Mouse (Mus musculus): ENCODE data around the gene Eif3g.

Gene Eif3g

DNA sequence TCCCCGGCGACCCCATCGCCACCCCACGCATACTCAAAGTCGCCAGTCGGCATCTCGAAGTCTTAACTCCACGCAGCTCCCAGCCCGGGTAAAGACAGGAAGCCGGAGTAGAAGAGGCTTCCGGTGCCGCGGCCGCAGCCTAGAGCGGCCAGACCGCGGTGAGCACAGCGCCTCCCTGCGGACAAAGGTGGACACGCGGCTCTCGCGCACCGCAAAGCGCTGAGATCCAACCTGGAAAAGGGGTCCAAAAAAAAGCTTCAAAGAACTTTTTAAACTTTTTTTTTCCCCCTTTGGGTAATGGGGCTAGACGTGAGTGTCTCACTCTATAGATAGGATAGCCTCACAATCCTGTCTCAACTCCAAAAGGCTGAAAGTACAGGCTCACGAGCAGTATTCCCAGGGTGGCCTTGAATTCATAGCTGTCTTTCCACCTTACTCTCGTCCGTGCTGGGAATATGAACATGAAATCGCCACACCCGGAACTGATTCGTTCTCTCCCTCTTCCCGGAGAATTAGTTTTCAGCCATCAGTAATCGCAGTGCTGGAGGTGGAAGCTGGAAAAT is at the start of gene Eif3g:
Eif3g (minus strand) TSS at position 113 of the 563 bp plus-strand sequence.
- peak; percentile 87 to 91 for DNase-seq

GRCm38 (mm10) chr9:20946066-20946880 is 47.9 kb upstream of the Eif3g start:
- DNase-seq = no peak

DNA sequence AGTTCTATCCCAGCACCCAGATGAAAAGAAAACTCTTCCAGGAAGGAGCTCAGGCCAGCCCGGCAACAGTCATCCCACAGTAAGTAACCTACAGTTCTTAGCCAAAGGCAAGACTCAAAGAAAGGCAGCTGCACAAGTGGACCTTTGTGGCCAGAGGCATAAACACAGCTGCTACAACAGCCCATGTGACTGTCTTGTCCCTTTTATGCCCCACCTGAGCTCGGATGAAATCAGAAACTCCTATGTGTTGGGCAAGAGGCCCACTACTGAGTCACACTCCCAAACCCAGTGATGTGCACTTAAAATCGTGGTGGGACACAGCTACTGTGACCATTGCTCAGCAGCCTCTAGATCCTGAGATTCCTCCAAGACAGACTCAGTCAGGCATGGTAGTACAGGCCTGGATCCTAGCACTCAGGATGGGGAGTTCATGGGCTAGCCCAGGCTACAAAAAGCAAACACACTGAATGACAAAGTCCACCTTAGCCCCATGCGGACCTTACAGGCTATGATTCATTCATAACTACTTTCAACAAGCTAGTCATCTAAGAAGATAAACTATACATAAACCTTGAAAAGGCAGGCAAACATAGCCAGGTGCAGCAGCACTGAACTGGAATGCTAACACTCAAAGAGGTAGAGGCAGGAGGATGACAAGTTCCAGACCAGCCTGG is 46.4 kb upstream of the Eif3g start:
- no peak for DNase-seq

GRCm38 (mm10) chr9:20943911-20944310 is 45.5 kb upstream of the Eif3g start:
- no peak for DNase-seq

GRCm38 (mm10) chr9:20943396-20943795 is 45.0 kb upstream of the Eif3g start:
- no peak for DNase-seq

DNA sequence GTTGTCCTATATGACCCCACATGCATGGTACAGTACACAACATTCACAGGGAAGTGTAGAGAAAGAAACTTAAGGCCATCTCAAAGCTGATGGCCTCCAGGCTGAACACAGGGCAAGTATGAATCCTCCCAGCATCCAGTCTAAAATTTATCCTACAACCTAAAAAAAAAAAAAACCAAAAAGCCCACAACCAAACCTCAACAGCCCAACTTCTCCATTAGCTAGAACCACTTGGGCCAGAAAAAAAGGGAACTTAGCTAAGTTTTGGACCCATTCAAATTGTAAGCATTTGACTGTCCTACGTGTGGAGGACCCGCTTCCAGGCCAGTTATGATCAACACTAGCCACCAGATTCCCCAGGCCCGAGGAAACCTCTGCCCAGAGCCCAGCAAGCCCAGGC is 24.8 kb upstream of the Eif3g start:
- no peak for DNase-seq

GRCm38 (mm10) chr9:20916160-20916559 is 17.7 kb upstream of the Eif3g start:
- DNase-seq = peak; percentile 54 to 61

DNA sequence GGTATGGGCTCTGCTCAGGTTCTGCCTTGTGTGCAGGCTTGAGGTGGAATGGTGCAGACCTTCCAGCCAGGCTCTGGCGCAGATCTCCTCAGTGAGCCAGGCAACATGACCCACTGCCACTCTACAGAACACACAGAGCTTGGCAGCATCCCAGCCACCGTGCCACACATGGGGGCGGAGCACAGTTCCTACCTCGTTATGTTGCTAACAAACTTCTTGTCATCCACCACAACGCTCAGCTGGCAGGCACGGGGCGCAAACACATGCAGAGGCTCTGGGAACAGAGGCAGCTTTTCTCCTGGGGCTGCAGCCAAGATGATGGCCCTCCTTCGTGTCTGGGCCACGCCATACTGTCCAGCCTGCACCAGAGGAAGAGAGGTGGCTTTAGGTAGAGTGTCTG is 11.5 kb upstream of the Eif3g start:
- DNase-seq = no peak

DNA sequence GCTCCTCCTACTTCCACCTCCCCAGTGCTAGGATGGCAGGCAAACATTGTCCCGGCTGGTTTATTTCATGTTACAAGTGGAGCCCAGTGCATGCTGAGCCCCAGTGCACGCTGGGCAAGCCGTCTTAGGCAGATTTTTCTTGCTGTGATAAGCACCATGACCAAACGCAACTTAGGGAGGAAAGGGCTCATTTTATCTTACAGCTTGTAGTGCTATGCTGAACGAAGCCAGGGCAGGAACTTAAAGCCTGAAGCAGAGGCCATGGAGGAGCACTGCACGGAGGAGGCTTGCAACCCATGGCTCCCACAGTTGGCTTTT is 3.7 kb upstream of the Eif3g start:
- DNase-seq = no peak

GRCm38 (mm10) chr9:20901466-20902173 is 3.2 kb upstream of the Eif3g start:
- peak in 1 of 2 experiments; percentile 58 for DNase-seq

DNA sequence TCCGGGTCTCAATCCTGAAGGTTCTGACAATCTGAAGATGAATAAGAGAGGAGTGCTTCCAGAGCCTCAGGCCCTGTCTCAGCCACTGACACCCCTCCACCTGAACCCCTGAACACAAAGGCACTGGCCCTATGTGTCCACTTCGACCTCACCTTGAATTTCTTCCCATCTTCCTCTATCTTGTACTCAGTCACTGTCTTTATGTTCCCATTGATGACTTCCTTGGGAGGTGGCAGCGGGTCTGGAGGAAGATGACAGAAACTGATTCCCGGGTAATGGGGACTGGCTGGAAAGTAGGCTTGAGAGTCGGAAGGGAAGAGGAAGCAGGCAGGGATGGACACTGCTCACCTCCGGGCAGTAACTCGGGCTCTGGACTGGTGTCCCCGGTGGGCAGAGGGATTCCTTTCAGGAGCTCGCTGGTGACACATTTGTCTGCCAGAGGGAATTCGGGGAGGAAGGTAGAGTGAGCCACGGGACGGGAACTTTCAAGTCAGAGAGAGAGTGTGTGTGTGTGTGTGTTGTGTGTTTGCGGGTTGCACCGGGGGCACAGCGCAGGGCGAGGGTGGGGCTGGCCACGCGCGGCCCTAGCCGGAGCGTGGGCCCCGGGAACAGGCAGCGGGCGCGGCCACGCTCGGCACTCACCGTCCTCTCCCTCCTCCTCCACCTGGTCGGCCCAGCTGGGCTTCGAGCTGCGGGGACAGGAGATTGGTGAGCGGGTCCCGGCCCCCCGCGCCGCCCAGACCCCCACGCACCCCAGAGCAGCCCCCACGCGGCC is 500 bp downstream of the Eif3g start:
- DNase-seq = no peak

GRCm38 (mm10) chr9:20895382-20895781 is 3.0 kb downstream of the Eif3g start:
- DNase-seq = no peak

GRCm38 (mm10) chr9:20894629-20895028 is 3.8 kb downstream of the Eif3g start:
- DNase-seq = no peak

DNA sequence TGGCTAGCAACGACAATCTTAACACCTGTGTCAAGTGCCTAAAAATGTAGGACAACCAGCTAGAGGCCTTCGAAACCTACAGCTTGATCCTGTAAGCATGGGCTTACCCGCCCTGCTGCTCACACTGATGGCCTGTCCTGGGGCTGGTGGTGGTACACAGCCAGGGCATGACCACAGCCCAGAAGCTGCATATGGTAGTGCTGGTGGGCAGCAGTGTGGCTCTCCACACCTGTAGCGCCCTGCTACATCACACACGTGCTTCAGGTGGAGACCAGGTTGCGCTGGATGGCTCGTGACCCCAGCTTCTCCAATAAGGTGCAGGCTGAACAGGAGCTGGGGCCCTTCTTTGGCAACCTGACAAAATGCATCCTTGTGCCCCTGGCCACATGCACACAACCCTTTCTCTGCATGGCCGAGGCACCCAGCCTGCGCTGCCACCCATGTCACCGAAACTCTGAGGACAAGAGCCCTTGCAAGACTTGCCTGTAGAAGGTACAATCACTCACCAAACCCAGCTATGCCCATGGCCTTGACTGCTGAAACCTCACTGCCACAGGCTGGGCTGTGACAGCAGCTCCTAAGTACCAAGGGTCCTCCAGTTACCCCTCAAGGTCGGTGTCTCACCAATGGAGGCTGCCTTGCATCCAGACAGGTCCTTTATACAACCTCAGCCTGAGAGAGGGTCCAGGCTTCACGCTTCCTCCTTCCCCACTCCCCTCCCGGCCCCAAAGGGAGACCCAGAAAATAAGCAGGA is 4.7 kb downstream of the Eif3g start:
- no peak for DNase-seq

DNA sequence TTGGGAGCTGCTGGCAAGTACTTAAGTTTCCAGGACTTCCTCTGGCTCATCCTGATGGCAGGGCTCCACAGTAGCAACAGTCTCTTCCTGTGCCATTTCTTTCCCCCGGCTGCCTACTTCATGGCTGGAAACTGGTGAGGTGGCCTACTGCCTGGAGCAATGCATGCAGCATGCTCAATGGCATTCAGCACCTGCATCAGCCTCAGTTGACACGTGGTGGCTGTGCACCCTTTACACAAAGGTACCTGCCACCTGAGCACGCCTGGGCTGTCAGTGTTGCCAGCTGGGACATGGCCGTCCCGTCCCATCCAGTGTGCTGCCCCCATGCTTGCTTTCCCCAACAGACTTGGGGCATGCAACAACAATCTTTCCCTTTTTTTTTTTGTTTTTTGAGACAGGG is 5.4 kb downstream of the Eif3g start:
- no peak for DNase-seq

- DNase-seq = no peak
Measured at GRCm38 (mm10) chr9:20892104-20892653, 6.2 kb downstream of the Eif3g start.

- DNase-seq = peak in 1 of 2 experiments; percentile 48
Measured at GRCm38 (mm10) chr9:20891339-20892103, 6.9 kb downstream of the Eif3g start.

DNA sequence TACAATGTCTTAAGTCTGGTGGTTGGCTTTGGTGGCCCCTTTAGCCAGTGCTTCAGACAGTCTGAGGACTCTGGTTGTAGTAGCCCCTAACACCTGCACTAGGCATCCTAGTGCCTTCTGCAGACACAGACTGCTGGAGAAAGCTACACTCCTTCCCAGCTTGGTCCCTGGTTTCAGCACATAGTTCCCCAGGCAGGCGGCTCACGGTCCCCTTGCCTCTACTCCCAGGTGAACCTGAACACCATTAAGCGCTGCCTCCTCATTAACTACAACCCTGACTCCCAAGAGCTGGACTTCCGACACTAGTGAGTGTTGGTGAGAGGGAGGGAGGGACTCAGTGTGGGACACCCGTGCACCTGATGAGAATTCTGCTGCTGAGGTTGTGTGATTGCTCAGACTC is 8.0 kb downstream of the Eif3g start:
- no peak for DNase-seq

DNA sequence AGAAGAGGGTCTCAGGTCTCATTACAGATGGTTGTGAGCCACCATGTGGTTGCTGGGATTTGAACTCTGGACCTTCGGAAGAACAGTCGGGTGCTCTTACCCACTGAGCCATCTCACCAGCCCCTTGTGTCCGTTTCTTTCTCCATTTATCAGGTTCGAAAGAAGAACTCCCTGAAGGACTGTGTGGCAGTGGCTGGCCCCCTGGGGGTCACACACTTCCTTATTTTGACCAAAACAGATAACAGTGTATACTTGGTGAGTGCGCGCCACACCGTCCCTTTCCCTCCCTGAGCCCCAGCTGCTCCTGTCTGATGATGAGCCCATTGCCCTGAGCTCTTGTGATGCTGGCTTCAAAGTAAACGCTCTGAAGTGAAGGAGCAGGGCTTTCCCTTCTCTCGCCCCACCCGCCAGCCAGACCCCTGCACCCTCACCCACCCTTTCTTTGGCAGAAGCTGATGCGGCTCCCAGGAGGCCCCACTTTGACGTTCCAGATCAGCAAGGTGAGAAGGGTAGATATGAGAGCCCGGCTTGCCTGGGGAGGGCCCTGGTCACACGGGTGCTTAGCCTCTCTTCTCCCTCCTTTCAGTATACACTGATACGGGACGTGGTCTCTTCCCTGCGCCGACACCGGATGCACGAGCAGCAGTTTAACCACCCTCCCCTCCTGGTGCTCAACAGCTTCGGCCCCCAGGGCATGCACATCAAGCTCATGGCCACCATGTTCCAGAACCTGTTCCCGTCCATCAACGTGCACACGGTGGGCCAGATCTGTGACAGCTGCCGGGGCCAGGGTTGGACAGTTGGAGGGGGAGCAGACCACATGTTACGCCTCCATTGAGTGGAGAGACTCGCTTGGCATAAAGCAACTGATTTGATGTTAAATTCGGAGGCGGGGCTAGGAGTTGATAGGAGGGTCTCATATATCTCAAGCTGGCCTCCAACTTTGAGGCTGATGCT is 9.0 kb downstream of the Eif3g start:
- peak in 1 of 2 experiments; percentile 43 for DNase-seq

GRCm38 (mm10) chr9:20888386-20888765 is 10.0 kb downstream of the Eif3g start:
- DNase-seq = no peak
